In genomic region chr7:36526692-36527091, GRCm38 (mm10) we compare ENCODE assay signal across 16 mouse cellular contexts.
"Had no signal": no experiment of that assay in that cellular context is flagged by ENCODE, and none has a peak within 500 bp of the region (broad histone marks: within the 10 kb centered on the region; RNA-seq: fewer than 3 reads in every experiment).

No protein-coding gene starts in this region.

- DNase-seq: liver, embryonic 13.5 days; liver, postnatal 0 days; lung, adult 2 months; lung, postnatal 14 days; lung, postnatal 36 days; right cerebral cortex, postnatal 14 days; thymus, adult 18-20 months; thymus, postnatal 14 days; thymus, postnatal 36 days had no signal

- H3K27ac ChIP-seq: liver, embryonic 13.5 days; liver, embryonic 15.5 days; lung, embryonic 15.5 days; macrophage; midbrain, embryonic 13.5 days; neural tube, embryonic 12.5 days had no signal

- H3K4me1 ChIP-seq: liver, embryonic 13.5 days; liver, embryonic 15.5 days; lung, embryonic 15.5 days; megakaryocyte, embryonic 14.5 days had no signal

- H3K9me3 ChIP-seq: liver, embryonic 13.5 days; liver, embryonic 15.5 days; lung, embryonic 15.5 days; midbrain, embryonic 13.5 days; neural tube, embryonic 12.5 days had no signal

- H3K9ac ChIP-seq: liver, embryonic 13.5 days; liver, embryonic 15.5 days; liver, postnatal 0 days; lung, embryonic 15.5 days; midbrain, embryonic 13.5 days; neural tube, embryonic 12.5 days had no signal

- ATAC-seq: liver, postnatal 0 days; lung, postnatal 0 days; midbrain, embryonic 13.5 days had no signal

- H3K27me3 ChIP-seq: liver, embryonic 13.5 days; liver, embryonic 15.5 days; lung, embryonic 15.5 days; megakaryocyte, embryonic 14.5 days; neural tube, embryonic 12.5 days had no signal

- H3K4me3 ChIP-seq: liver, embryonic 13.5 days; liver, embryonic 15.5 days; lung, embryonic 15.5 days; megakaryocyte, embryonic 14.5 days; midbrain, embryonic 13.5 days; neural tube, embryonic 12.5 days had no signal

- H3K36me3 ChIP-seq: liver, embryonic 13.5 days; liver, embryonic 15.5 days; lung, embryonic 15.5 days; midbrain, embryonic 13.5 days; neural tube, embryonic 12.5 days had no signal

- H3K4me2 ChIP-seq: liver, embryonic 13.5 days; liver, embryonic 15.5 days; lung, embryonic 15.5 days; midbrain, embryonic 13.5 days; neural tube, embryonic 12.5 days had no signal
